Mouse (Mus musculus): Measurements from ENCODE around the gene Fam161a. TPM values are rescaled to one million over a fixed set of nuclear protein-coding genes. Genes with fewer than 3 reads are reported as not detected.

Gene Fam161a
- total RNA-seq, 2 experiments from 2014 or later, result 3.1 to 3.7 TPM

- no peak for DNase-seq (ENCODE audit: extremely low spot score in 1 of 2, low spot score in 2 of 2)
- intact Hi-C loops (cut with DNase I), result no loop called here
Measured at GRCm38 (mm10) chr11:22985510-22985909, 21.8 kb upstream of the Fam161a start.

- DNase-seq (ENCODE audit: extremely low spot score in 1 of 2, low spot score in 2 of 2), result peak in 1 of 2 experiments; percentile 59
- intact Hi-C loops (cut with DNase I), result no loop called here
Measured at GRCm38 (mm10) chr11:22987357-22987756, 20.0 kb upstream of the Fam161a start.

GRCm38 (mm10) chr11:22989786-22990185 is 17.5 kb upstream of the Fam161a start:
- no peak for DNase-seq (ENCODE audit: extremely low spot score in 1 of 2, low spot score in 2 of 2)
- intact Hi-C loops (cut with DNase I), result loop anchor here (5.0 to 10.0 kb wide), 2 partner anchors 283 to 585 kb away; no protein-coding TSS in a partner anchor

GRCm38 (mm10) chr11:22990393-22991126 is 16.8 kb upstream of the Fam161a start, which contains the start of gene Cct4:
TSS of gene Cct4 (plus strand) at chr11:22990519.
- intact Hi-C loops (cut with DNase I), result loop anchor here (5.0 to 10.0 kb wide), 2 partner anchors 282 to 584 kb away; no protein-coding TSS in a partner anchor

GRCm38 (mm10) chr11:22991218-22991835 is 16.0 kb upstream of the Fam161a start:
- intact Hi-C loops (cut with DNase I), result loop anchor here (5.0 to 10.0 kb wide), 2 partner anchors 281 to 583 kb away; no protein-coding TSS in a partner anchor
- DNase-seq (ENCODE audit: extremely low spot score in 1 of 2, low spot score in 2 of 2), result no peak

More at GRCm38 (mm10) chr11:22990393-22991126, 16.8 kb upstream of the Fam161a start, which contains the start of gene Cct4:
- peak; percentile 90 to 96 for DNase-seq (ENCODE audit: extremely low spot score in 1 of 2, low spot score in 2 of 2)

- DNase-seq (ENCODE audit: extremely low spot score in 1 of 2, low spot score in 2 of 2), result no peak
- intact Hi-C loops (cut with DNase I), result loop anchor here (5.0 to 10.0 kb wide), 2 partner anchors 278 to 581 kb away; no protein-coding TSS in a partner anchor
Measured at GRCm38 (mm10) chr11:22994271-22994670, 13.1 kb upstream of the Fam161a start.

- intact Hi-C loops (cut with DNase I), result loop anchor here (10.0 kb wide), 1 partner anchor 579 kb away; no protein-coding TSS in a partner anchor
- DNase-seq (ENCODE audit: extremely low spot score in 1 of 2, low spot score in 2 of 2), result no peak
Measured at GRCm38 (mm10) chr11:22995461-22995860, 11.9 kb upstream of the Fam161a start.

- DNase-seq (ENCODE audit: extremely low spot score in 1 of 2, low spot score in 2 of 2), result no peak
- intact Hi-C loops (cut with DNase I), result loop anchor here (10.0 kb wide), 1 partner anchor 576 kb away; no protein-coding TSS in a partner anchor
Measured at GRCm38 (mm10) chr11:22998308-22998707, 9.0 kb upstream of the Fam161a start.

- no peak for DNase-seq (ENCODE audit: extremely low spot score in 1 of 2, low spot score in 2 of 2)
- intact Hi-C loops (cut with DNase I), result loop anchor here (5.0 kb wide), 2 partner anchors 252 to 267 kb away; partner anchors contain the start of gene Xpo1
Measured at GRCm38 (mm10) chr11:23005276-23005675, 2.1 kb upstream of the Fam161a start.

GRCm38 (mm10) chr11:23007166-23007480 is 208 bp upstream of the Fam161a start:
- intact Hi-C loops (cut with DNase I), result loop anchor here (5.0 kb wide), 2 partner anchors 250 to 265 kb away; partner anchors contain the start of gene Xpo1
- no peak for DNase-seq (ENCODE audit: extremely low spot score in 1 of 2, low spot score in 2 of 2)

GRCm38 (mm10) chr11:23008181-23008823 is 971 bp downstream of the Fam161a start:
- intact Hi-C loops (cut with DNase I), result loop anchor here (5.0 kb wide), 2 partner anchors 249 to 264 kb away; partner anchors contain the start of gene Xpo1
- peak; percentile 59 to 90 for DNase-seq (ENCODE audit: extremely low spot score in 1 of 2, low spot score in 2 of 2)

GRCm38 (mm10) chr11:23008824-23009200 is 1.5 kb downstream of the Fam161a start:
- DNase-seq (ENCODE audit: extremely low spot score in 1 of 2, low spot score in 2 of 2), result no peak
- intact Hi-C loops (cut with DNase I), result loop anchor here (5.0 kb wide), 2 partner anchors 248 to 263 kb away; partner anchors contain the start of gene Xpo1

- intact Hi-C loops (cut with DNase I), result loop anchor here (10.0 kb wide), 1 partner anchor 112 kb away; no protein-coding TSS in a partner anchor
- no peak for DNase-seq (ENCODE audit: extremely low spot score in 1 of 2, low spot score in 2 of 2)
Measured at GRCm38 (mm10) chr11:23013096-23013495, 5.8 kb downstream of the Fam161a start.

- no peak for DNase-seq (ENCODE audit: extremely low spot score in 1 of 2, low spot score in 2 of 2)
- intact Hi-C loops (cut with DNase I), result loop anchor here (10.0 kb wide), 1 partner anchor 111 kb away; no protein-coding TSS in a partner anchor
Measured at GRCm38 (mm10) chr11:23013580-23014294, 6.4 kb downstream of the Fam161a start.

GRCm38 (mm10) chr11:23014996-23015395 is 7.7 kb downstream of the Fam161a start:
- intact Hi-C loops (cut with DNase I), result loop anchor here (10.0 kb wide), 1 partner anchor 110 kb away; no protein-coding TSS in a partner anchor
- no peak for DNase-seq (ENCODE audit: extremely low spot score in 1 of 2, low spot score in 2 of 2)

- no peak for DNase-seq (ENCODE audit: extremely low spot score in 1 of 2, low spot score in 2 of 2)
- intact Hi-C loops (cut with DNase I), result loop anchor here (10.0 kb wide), 1 partner anchor 107 kb away; no protein-coding TSS in a partner anchor
Measured at GRCm38 (mm10) chr11:23017943-23018342, 10.6 kb downstream of the Fam161a start.

- intact Hi-C loops (cut with DNase I), result no loop called here
- no peak for DNase-seq (ENCODE audit: extremely low spot score in 1 of 2, low spot score in 2 of 2)
Measured at GRCm38 (mm10) chr11:23020116-23020770, 12.9 kb downstream of the Fam161a start.

- no peak for DNase-seq (ENCODE audit: extremely low spot score in 1 of 2, low spot score in 2 of 2)
- intact Hi-C loops (cut with DNase I), result no loop called here
Measured at GRCm38 (mm10) chr11:23020841-23021240, 13.5 kb downstream of the Fam161a start.
